Mouse (Mus musculus) heart, postnatal 0 days (tissue): ENCODE data around the gene Tlcd2. TPM values are rescaled to one million over a fixed set of nuclear protein-coding genes. Genes with fewer than 3 reads are reported as not detected.
A peak's percentile ranks its signal among the peaks of the same experiment; 100 is the strongest.

Source experiments
- ATAC-seq: fragments of 200-750 bp; cut with Nextera tagmentation; 2 replicates; pipeline ENCODE4 v1.8.0; 2017; ENCODE audit warnings: low read depth, moderate number of reproducible peaks, moderate library complexity; ENCODE audit not compliant: insufficient read depth
- DNase-seq: peaks from one replicate; pipeline ENCODE4 v3.0.0-alpha.2; 2016; ENCODE audit warnings: low spot score
- H3K27ac ChIP-seq: fragments of 300-500 bp; sonication (generic); 2 replicates; pipeline ENCODE4 v1.5.1; 2014; ENCODE audit warnings: low read depth, mild to moderate bottlenecking
- H3K27me3 ChIP-seq: fragments of 300-500 bp; sonication (generic); 2 replicates; pipeline ENCODE4 v1.6.1; 2014; ENCODE audit warnings: low read length, mixed read lengths; ENCODE audit not compliant: control insufficient read depth, insufficient read depth
- H3K36me3 ChIP-seq: fragments of 300-500 bp; sonication (generic); replicated peaks from 2 replicates; pipeline ENCODE4 v1.6.1; 2014; ENCODE audit warnings: low read length, mixed read lengths; ENCODE audit not compliant: control insufficient read depth, insufficient read depth
- H3K4me1 ChIP-seq: fragments of 300-500 bp; sonication (generic); 2 replicates; pipeline ENCODE4 v1.6.1; 2014; ENCODE audit warnings: antibody characterized with exemption; ENCODE audit not compliant: control insufficient read depth, insufficient read depth
- H3K4me2 ChIP-seq: fragments of 300-500 bp; sonication (generic); 2 replicates; pipeline ENCODE4 v1.6.1; 2014; ENCODE audit warnings: low read depth, mild to moderate bottlenecking, low read length, moderate library complexity
- H3K4me3 ChIP-seq: fragments of 300-500 bp; sonication (generic); 2 replicates; pipeline ENCODE4 v1.5.1; 2014; ENCODE audit warnings: low read depth, low read length
- H3K9ac ChIP-seq: fragments of 300-500 bp; sonication (generic); replicated peaks from 2 replicates; pipeline ENCODE4 v1.6.1; 2014; ENCODE audit warnings: low read depth, low read length, mixed read lengths
- H3K9me3 ChIP-seq: fragments of 300-500 bp; sonication (generic); replicated peaks from 2 replicates; pipeline ENCODE4 v1.6.1; 2016; ENCODE audit warnings: low read length; ENCODE audit not compliant: control insufficient read depth
- CTCF ChIP-seq: IDR thresholded peaks from 2 replicates; pipeline ENCODE4 v1.5.1; 2016; ENCODE audit warnings: antibody characterized with exemption, control low read depth, low read depth
- EP300 ChIP-seq: IDR thresholded peaks from 2 replicates; pipeline ENCODE4 v1.6.1; 2016; ENCODE audit warnings: antibody characterized with exemption, low read depth
- WGBS: fragments of 180-500 bp; shearing (Covaris S2); extraction: QIAGEN DNeasy Blood & Tissue Kit; methylation state at CpG from one replicate; pipeline ENCODE4 v1.1.7; 2014; 5-methylcytosine and 5-hydroxymethylcytosine counted together
- polyA plus RNA-seq: library from polyadenylated mRNA; unstranded; fragments of >200 nt; fragmentation: Nextera tagmentation; extraction: Ambion mirVana; gene quantifications from 2 replicates; pipeline ENCODE4 v1.2.1, GENCODE M21; 2015
- total RNA-seq: library from RNA; depleted of rRNA; stranded (reverse); fragments of >200 nt; gene quantifications from 2 replicates; pipeline ENCODE4 v1.2.3, GENCODE M21; 2014; ENCODE audit warnings: low replicate concordance

Tlcd2 gene
- total and polyA plus RNA-seq, 2 experiments from 2014 or later, result 16.9 to 25.3 TPM

DNA sequence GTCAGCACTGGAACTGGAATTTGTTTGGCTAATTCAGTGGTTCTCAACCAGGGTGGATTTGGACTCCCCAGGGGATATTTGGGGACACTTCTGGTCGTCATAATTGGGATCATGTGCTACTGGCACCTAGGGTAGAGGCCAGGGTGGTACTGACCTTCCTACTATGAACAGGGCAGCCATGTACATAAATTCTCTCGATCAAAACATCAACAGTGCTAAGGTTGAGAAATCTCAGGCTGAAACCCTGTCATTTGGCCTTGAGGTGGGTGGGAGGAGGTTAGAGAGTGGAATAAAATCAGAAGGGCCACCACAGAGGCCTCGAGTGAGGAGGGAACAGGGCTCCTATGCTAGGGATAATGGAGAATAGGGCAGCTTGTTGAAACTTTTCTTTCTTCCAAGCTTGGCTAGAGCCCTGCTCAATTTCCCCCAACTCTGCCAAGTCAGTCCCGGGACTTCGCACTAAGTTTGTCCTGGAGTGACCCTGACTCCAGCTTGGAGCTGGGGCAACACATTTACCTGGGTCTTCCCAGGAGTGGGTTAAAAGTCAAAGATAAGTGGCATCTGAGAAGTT, 2.3 kb upstream of the Tlcd2 start:
- Histone ChIP-seq H3K4me2 (peak overlapping the region; percentile 86; the same call in 1 of the 2 replicates), H3K27me3 (no peaks in the 10 kb centered on the region), H3K9me3 (no peaks in the 10 kb centered on the region), H3K9ac (no peak overlapping the region), H3K27ac (peak overlapping the region; percentile 97), H3K36me3 (peaks cover 9% of the 10 kb centered on the region; the same call in 1 of the 2 replicates), H3K4me1 (peaks cover 32% of the 10 kb centered on the region), H3K4me3 (no peak overlapping the region)
- WGBS, result 53% methylated on average over 5 of the region's 5 CpGs
- ATAC-seq (no peak), DNase-seq (no peak)
- TF ChIP-seq CTCF (no peak), EP300 (no peak)

DNA sequence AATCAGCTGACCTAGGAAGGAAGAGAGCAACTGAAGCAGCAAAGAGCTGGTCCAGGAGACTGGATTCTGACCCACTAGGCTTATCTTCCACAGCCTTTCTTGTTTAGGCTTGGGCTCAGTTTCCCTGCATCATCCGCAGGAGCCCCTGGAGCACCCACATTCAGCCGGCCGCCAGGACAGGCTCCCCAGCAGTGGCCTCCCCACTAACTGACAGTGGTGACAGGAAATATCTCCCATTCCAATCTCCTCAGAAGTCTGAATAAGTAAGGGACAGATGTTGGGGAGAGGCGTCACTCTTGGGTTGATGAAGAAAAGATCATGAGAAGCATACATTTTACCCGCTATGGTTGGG, 1.8 kb upstream of the Tlcd2 start:
- Histone ChIP-seq H3K9me3 (no peaks in the 10 kb centered on the region), H3K4me2 (peak overlapping the region; percentile 86), H3K27ac (peak overlapping the region; percentile 97), H3K36me3 (peaks cover 14% of the 10 kb centered on the region), H3K27me3 (no peaks in the 10 kb centered on the region), H3K4me3 (no peak overlapping the region), H3K9ac (no peak overlapping the region), H3K4me1 (peaks cover 32% of the 10 kb centered on the region)
- TF ChIP-seq EP300, result no peak
- WGBS, result 14% methylated on average over 5 of the region's 5 CpGs
- ATAC-seq (no peak), DNase-seq (no peak)

DNA sequence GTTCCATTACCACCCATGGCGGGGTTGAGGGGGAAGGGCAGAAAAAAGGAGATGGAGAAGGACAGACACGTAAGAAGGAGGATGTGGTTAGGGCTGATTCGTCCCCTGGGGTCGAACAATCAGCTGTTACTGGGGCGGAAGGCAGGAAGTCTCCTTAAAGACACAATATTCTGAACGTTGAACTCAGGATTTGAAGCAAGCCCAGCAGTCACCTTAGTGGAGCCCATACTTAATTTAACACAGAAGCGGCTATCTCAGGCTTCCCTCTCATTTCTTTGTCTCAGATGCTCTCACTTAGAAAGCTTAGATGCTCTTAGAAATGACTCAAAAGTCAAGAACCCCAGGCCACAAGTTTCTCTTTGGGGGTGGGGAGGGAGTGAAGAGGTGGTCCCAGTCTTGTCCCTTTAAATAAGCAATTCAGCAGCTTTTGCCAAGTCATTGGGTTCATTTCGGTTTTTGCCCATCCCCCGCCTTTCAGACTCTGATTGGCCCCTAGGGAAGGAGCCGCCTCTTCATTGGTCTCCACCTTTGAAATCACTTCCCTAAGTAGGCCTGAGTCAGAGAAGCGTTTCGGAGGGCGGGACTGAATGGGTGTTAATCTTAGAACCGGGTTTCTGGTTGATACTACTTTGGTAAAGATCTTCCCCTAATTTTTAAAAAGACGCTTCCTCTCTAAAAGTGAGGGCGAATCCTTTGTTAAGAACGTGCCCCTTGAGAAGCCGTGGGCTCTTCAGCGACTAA, 1.2 kb upstream of the Tlcd2 start:
- peak; percentile 98 for DNase-seq
- peak; percentile 21; the same call in 1 of the 2 replicates for ATAC-seq
- H3K4me3 ChIP-seq, result peak overlapping the region; percentile 46

DNA sequence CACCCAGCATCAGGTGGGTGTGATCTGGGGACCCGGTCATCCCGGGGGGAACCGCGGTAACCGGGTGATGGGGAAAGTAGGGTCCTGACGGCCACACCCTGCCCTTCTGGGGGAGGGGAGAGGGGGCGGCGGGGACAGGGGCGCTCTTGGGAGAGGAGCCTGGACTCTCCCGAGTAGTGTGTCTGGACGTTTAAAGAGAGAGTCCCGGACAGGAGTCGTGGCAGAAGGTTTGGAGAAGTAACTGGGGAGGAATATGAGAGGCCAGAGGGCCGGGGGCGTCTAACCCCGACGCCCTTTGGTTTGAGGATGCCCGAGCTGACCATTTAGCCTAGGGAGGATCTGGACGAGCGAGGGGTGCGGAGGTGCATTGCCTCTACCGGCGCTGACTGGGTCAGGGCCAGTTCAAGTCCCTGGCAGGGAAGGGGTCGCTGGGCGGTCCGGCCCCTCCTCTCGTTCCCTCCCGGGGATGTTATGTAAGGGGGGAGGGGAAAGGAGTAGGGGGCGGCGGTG, 283 bp downstream of the Tlcd2 start:
- peaks cover 27% of the 10 kb centered on the region for H3K4me1 ChIP-seq
- peak overlapping the region; percentile 65 for H3K4me2 ChIP-seq
- no peak for DNase-seq
- TF ChIP-seq EP300 (no peak), CTCF (no peak)
- no peaks in the 10 kb centered on the region for H3K9me3 ChIP-seq
- H3K4me3 ChIP-seq, result peak overlapping the region; percentile 87
- H3K27me3 ChIP-seq, result no peaks in the 10 kb centered on the region
- H3K9ac ChIP-seq, result peak overlapping the region; percentile 93
- peak overlapping the region; percentile 97 for H3K27ac ChIP-seq
- peak; percentile 1 for ATAC-seq
- WGBS, result under 1% methylated on average over 30 of the region's 30 CpGs
- H3K36me3 ChIP-seq, result peaks cover 27% of the 10 kb centered on the region

More for the DNA sequence above, 1.2 kb upstream of the Tlcd2 start:
- Histone ChIP-seq H3K9ac (peak overlapping the region; percentile 53), H3K4me2 (peak overlapping the region; percentile 86), H3K9me3 (no peaks in the 10 kb centered on the region), H3K27ac (peak overlapping the region; percentile 97), H3K27me3 (no peaks in the 10 kb centered on the region), H3K4me1 (peaks cover 27% of the 10 kb centered on the region), H3K36me3 (peaks cover 19% of the 10 kb centered on the region)
- no peak for TF ChIP-seq CTCF
- no peak; the same call in 1 of the 2 replicates for TF ChIP-seq EP300
- WGBS, result 5% methylated on average over 19 of the region's 19 CpGs

DNA sequence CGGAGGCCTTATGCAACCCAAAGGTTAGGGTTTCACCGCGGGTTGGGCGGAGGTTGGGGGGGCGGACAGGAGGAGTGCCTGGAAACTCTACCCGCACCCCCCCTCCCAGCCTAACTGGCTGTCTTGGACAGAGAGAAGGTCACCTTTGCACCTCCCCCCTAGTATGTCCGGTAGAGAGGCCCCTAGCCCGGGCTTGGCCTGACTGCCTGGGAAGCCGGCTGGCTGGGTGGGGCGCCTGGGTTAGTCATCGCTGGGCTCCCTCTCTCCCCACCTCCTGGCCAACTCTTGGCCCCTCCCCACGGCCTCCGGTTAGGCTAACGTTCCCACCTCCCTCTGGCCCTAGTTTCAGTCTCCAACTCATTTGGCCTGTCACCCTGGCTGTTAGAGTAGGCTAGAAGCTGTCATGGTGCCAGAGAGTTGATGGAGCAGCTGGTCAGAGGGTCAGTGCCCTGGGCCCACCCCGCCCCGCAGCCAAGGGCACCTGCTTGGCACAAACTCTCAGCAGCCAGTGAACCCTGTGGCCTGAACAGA, 803 bp downstream of the Tlcd2 start:
- 1% methylated on average over 16 of the region's 16 CpGs for WGBS
- H3K9ac ChIP-seq, result peak overlapping the region; percentile 93
- no peaks in the 10 kb centered on the region for H3K9me3 ChIP-seq
- H3K4me3 ChIP-seq, result peak overlapping the region; percentile 87
- no peak for TF ChIP-seq EP300
- H3K4me1 ChIP-seq, result peaks cover 27% of the 10 kb centered on the region
- DNase-seq, result peak; percentile 83
- peak; percentile 28 for ATAC-seq
- H3K4me2 ChIP-seq, result peak overlapping the region; percentile 65
- peaks cover 27% of the 10 kb centered on the region for H3K36me3 ChIP-seq
- H3K27me3 ChIP-seq, result no peaks in the 10 kb centered on the region
- peak overlapping the region; percentile 97 for H3K27ac ChIP-seq
